Mouse (Mus musculus) common myeloid progenitor, adult 5-6 weeks (primary cell): Measurements from ENCODE around the gene Tbc1d2b. TPM values are rescaled to one million over a fixed set of nuclear protein-coding genes. Genes with fewer than 3 reads are reported as not detected.

Experiments used
- total RNA-seq: library from RNA; stranded (forward); fragments of 200-1000, 187-1606 nt; gene quantifications from 2 replicates; pipeline ENCODE4 v1.2.3, GENCODE M21; 2017

Gene Tbc1d2b
- total RNA-seq, 1 experiment from 2014 or later = 61.3 TPM

Other genes starting within 250 kb of the Tbc1d2b start
- 8.8 and 19.2 TPM in 2 replicates for gene Ctsh, start 216.7 kb downstream of the Tbc1d2b start, total RNA-seq
- gene Morf4l1, start 156.0 kb downstream of the Tbc1d2b start, total RNA-seq = 262 and 283 TPM in 2 replicates
- gene Adamts7, start 107.7 kb downstream of the Tbc1d2b start, total RNA-seq = not detected in 2 replicates